Mouse (Mus musculus) erythroblast, embryonic 14.5 days (primary cell): ENCODE data around the gene Ubqln4.

Source experiments
- GATA1 ChIP-seq: IDR thresholded peaks from 2 replicates; pipeline ENCODE4 v1.6.1; 2012; ENCODE audit warnings: low read length, inconsistent platforms, mixed read lengths
- TAL1 ChIP-seq: IDR thresholded peaks from 3 replicates; pipeline ENCODE4 v1.6.1; 2012; ENCODE audit warnings: low read length, inconsistent platforms, mixed read lengths

DNA sequence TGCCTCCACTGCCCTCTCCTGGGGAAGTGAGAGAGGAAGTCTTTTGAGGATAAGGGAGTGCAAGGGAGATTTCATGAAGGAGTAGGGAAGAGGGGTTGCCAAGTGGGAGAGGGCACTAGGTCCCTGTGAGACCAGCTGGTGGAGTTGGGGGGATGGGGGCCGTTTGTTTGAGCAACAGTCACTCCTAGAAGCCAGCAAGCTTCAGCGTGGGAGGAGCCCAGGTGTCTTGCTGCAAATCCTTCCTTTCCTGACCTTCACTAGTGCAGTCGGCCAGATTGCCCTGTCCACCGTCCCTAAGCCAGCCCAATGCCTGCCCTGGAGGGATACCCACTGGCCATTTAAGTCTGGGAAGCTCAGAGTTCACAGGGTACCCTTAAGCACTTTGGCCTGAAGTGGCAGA, 42.0 kb upstream of the Ubqln4 start:
- TF ChIP-seq GATA1 = no peak
- TF ChIP-seq TAL1 = no peak
